Mouse (Mus musculus) heart, embryonic 11.5 days (tissue): Measurements from ENCODE around the gene Wfdc8. TPM values are rescaled to one million over a fixed set of nuclear protein-coding genes. Genes with fewer than 3 reads are reported as not detected.

ENCODE experiments used
- ATAC-seq: fragments of 200-750 bp; cut with Nextera tagmentation; replicated peaks from 2 replicates; pipeline ENCODE4 v1.8.0; 2017; ENCODE audit warnings: moderate library complexity; ENCODE audit not compliant: insufficient number of reproducible peaks, low FRiP score, low TSS enrichment
- H3K27ac ChIP-seq: fragments of 300-500 bp; sonication (generic); 2 replicates; pipeline ENCODE4 v1.5.1; 2014; ENCODE audit warnings: mild to moderate bottlenecking, low read depth, low read length
- H3K27me3 ChIP-seq: fragments of 300-500 bp; sonication (generic); 2 replicates; pipeline ENCODE4 v1.6.1; 2014; ENCODE audit warnings: mild to moderate bottlenecking, low read length, mixed read lengths; ENCODE audit not compliant: control insufficient read depth, insufficient read depth
- H3K36me3 ChIP-seq: fragments of 300-500 bp; sonication (generic); 2 replicates; pipeline ENCODE4 v1.6.1; 2014; ENCODE audit warnings: mild to moderate bottlenecking, low read length, moderate library complexity, mixed read lengths; ENCODE audit not compliant: control insufficient read depth, insufficient read depth
- H3K4me1 ChIP-seq: fragments of 300-500 bp; sonication (generic); 2 replicates; pipeline ENCODE4 v1.6.1; 2014; ENCODE audit warnings: low read length; ENCODE audit not compliant: control insufficient read depth, insufficient read depth
- H3K4me2 ChIP-seq: fragments of 300-500 bp; sonication (generic); 2 replicates; pipeline ENCODE4 v1.6.1; 2014; ENCODE audit warnings: mild to moderate bottlenecking, moderate library complexity
- H3K4me3 ChIP-seq: fragments of 300-500 bp; sonication (generic); 2 replicates; pipeline ENCODE4 v1.5.1; 2014; ENCODE audit warnings: low read depth, low read length
- H3K9ac ChIP-seq: fragments of 300-500 bp; sonication (generic); 2 replicates; pipeline ENCODE4 v1.6.1; 2014; ENCODE audit warnings: mild to moderate bottlenecking, low read depth, low read length, moderate library complexity
- H3K9me3 ChIP-seq: fragments of 300-500 bp; sonication (generic); replicated peaks from 2 replicates; pipeline ENCODE4 v1.6.1; 2016; ENCODE audit warnings: low read length; ENCODE audit not compliant: control insufficient read depth
- WGBS: fragments of 180-500 bp; shearing (Covaris S2); extraction: QIAGEN DNeasy Blood & Tissue Kit; methylation state at CpG from one replicate; pipeline ENCODE4 v1.1.7; 2014; ENCODE audit not compliant: insufficient replicate concordance; 5-methylcytosine and 5-hydroxymethylcytosine counted together
- polyA plus RNA-seq: library from polyadenylated mRNA; unstranded; fragments of >200 nt; fragmentation: Nextera tagmentation; extraction: Ambion mirVana; gene quantifications from 2 replicates; pipeline ENCODE4 v1.2.1, GENCODE M21; 2014

The Wfdc8 gene
- polyA plus RNA-seq, 1 experiment from 2014 or later: not detected

- no peak overlapping the region for H3K4me3 ChIP-seq
- H3K4me2 ChIP-seq: no peak overlapping the region
- ATAC-seq: no peak
- no peak overlapping the region for H3K9ac ChIP-seq
- WGBS: 80% methylated on average over 8 of the region's 8 CpGs
- H3K27me3 ChIP-seq: peaks cover 14% of the 10 kb centered on the region
- no peaks in the 10 kb centered on the region for H3K9me3 ChIP-seq
- H3K4me1 ChIP-seq: 0 out of 2 replicates have a peak, but pooled peaks cover 4% of the 10 kb centered on the region
- H3K36me3 ChIP-seq: no peaks in the 10 kb centered on the region
- no peak overlapping the region for H3K27ac ChIP-seq
Measured at GRCm38 (mm10) chr2:164558426-164558825, 55.0 kb downstream of the Wfdc8 start.

- no peaks in the 10 kb centered on the region for H3K36me3 ChIP-seq
- no peaks in the 10 kb centered on the region; the same call in 1 of the 2 replicates for H3K27me3 ChIP-seq
- no peaks in the 10 kb centered on the region; the same call in 1 of the 2 replicates for H3K4me1 ChIP-seq
- H3K9me3 ChIP-seq: no peaks in the 10 kb centered on the region
- H3K4me3 ChIP-seq: no peak overlapping the region
- no peak overlapping the region for H3K27ac ChIP-seq
- no peak overlapping the region for H3K4me2 ChIP-seq
- no peak overlapping the region for H3K9ac ChIP-seq
- no peak for ATAC-seq
- 81% methylated on average over 9 of the region's 9 CpGs for WGBS
Measured at GRCm38 (mm10) chr2:164551502-164551901, 61.9 kb downstream of the Wfdc8 start.

- Histone ChIP-seq H3K9ac (no peak overlapping the region), H3K4me3 (no peak overlapping the region), H3K36me3 (no peaks in the 10 kb centered on the region), H3K9me3 (no peaks in the 10 kb centered on the region), H3K4me1 (no peaks in the 10 kb centered on the region; the same call in 1 of the 2 replicates), H3K27ac (no peak overlapping the region), H3K4me2 (no peak overlapping the region), H3K27me3 (no peaks in the 10 kb centered on the region)
- WGBS: 62% methylated on average over 2 of the region's 2 CpGs
- no peak for ATAC-seq
Measured at GRCm38 (mm10) chr2:164550895-164551269, 62.5 kb downstream of the Wfdc8 start.

- Histone ChIP-seq H3K27ac (no peak overlapping the region), H3K4me2 (0 out of 2 replicates have a peak overlapping the region, but pooled peaks have one; percentile 16), H3K36me3 (no peaks in the 10 kb centered on the region), H3K9me3 (no peaks in the 10 kb centered on the region), H3K4me3 (no peak overlapping the region), H3K4me1 (no peaks in the 10 kb centered on the region; the same call in 1 of the 2 replicates), H3K9ac (0 out of 2 replicates have a peak overlapping the region, but pooled peaks have one; percentile 46), H3K27me3 (no peaks in the 10 kb centered on the region)
- 25% methylated on average over 10 of the region's 10 CpGs for WGBS
- ATAC-seq: no peak
Measured at GRCm38 (mm10) chr2:164549963-164550894, 63.2 kb downstream of the Wfdc8 start.

- 48% methylated on average over 4 of the region's 4 CpGs for WGBS
Measured at GRCm38 (mm10) chr2:164549338-164549737, 64.1 kb downstream of the Wfdc8 start.

More at GRCm38 (mm10) chr2:164549338-164549737, 64.1 kb downstream of the Wfdc8 start:
- no peaks in the 10 kb centered on the region for H3K36me3 ChIP-seq
- H3K27me3 ChIP-seq: no peaks in the 10 kb centered on the region
- no peak overlapping the region for H3K27ac ChIP-seq
- ATAC-seq: no peak
- no peak overlapping the region for H3K9ac ChIP-seq
- no peak overlapping the region for H3K4me2 ChIP-seq
- H3K4me1 ChIP-seq: no peaks in the 10 kb centered on the region; the same call in 1 of the 2 replicates
- H3K9me3 ChIP-seq: no peaks in the 10 kb centered on the region
- H3K4me3 ChIP-seq: no peak overlapping the region

Other genes starting within 250 kb of the Wfdc8 start
- gene Slpi, start 224.5 kb downstream of the Wfdc8 start, polyA plus RNA-seq: 0.39 and 0.97 TPM in 2 replicates
- 0.06 and 0.19 TPM in 2 replicates for gene Rbpjl, start 210.5 kb downstream of the Wfdc8 start, polyA plus RNA-seq
- 0.34 and 0.77 TPM in 2 replicates for gene Matn4, start 208.5 kb downstream of the Wfdc8 start, polyA plus RNA-seq
- 33.9 and 34.6 TPM in 2 replicates for gene Sdc4, start 169.7 kb downstream of the Wfdc8 start, polyA plus RNA-seq
- gene Sys1, start 156.7 kb downstream of the Wfdc8 start, polyA plus RNA-seq: 37.0 and 42.3 TPM in 2 replicates
- gene Gm20458, start 152.7 kb downstream of the Wfdc8 start, polyA plus RNA-seq: 4.8 and 8.4 TPM in 2 replicates
- not detected in 2 replicates for gene Trp53tg5, start 139.9 kb downstream of the Wfdc8 start, polyA plus RNA-seq
- 16.5 and 21.9 TPM in 2 replicates for gene Dbndd2, start 127.5 kb downstream of the Wfdc8 start, polyA plus RNA-seq
- gene Pigt, start 116.1 kb downstream of the Wfdc8 start, polyA plus RNA-seq: 63.0 and 66.0 TPM in 2 replicates
- 6.6 and 10.3 TPM in 2 replicates for gene Wfdc2, start 51.2 kb downstream of the Wfdc8 start, polyA plus RNA-seq
- not detected in 2 replicates for gene Spint3, start 40.2 kb downstream of the Wfdc8 start, polyA plus RNA-seq
- not detected in 2 replicates for gene Wfdc6a, start 28.2 kb downstream of the Wfdc8 start, polyA plus RNA-seq
- not detected in 2 replicates for gene Eppin, start 20.0 kb downstream of the Wfdc8 start, polyA plus RNA-seq
- gene Wfdc6b, start 104 bp downstream of the Wfdc8 start, polyA plus RNA-seq: not detected in 2 replicates
- gene Wfdc16, start 25.2 kb upstream of the Wfdc8 start, polyA plus RNA-seq: not detected in 2 replicates
- gene Wfdc10, start 42.4 kb upstream of the Wfdc8 start, polyA plus RNA-seq: 0.53 TPM in 1 of 2 replicates, not detected in the other
- gene Wfdc9, start 43.0 kb upstream of the Wfdc8 start, polyA plus RNA-seq: not detected in 2 replicates
- not detected in 2 replicates for gene Wfdc11, start 60.5 kb upstream of the Wfdc8 start, polyA plus RNA-seq
- gene Wfdc13, start 71.5 kb upstream of the Wfdc8 start, polyA plus RNA-seq: not detected in 2 replicates
- gene Spint4, start 84.9 kb upstream of the Wfdc8 start, polyA plus RNA-seq: not detected in 2 replicates
- not detected in 2 replicates for gene Spint5, start 101.7 kb upstream of the Wfdc8 start, polyA plus RNA-seq
- 0.19 TPM in 1 of 2 replicates, not detected in the other for gene Wfdc3, start 132.3 kb upstream of the Wfdc8 start, polyA plus RNA-seq
- 52.6 and 57.3 TPM in 2 replicates for gene Dnttip1, start 132.4 kb upstream of the Wfdc8 start, polyA plus RNA-seq
- gene Ube2c, start 156.3 kb upstream of the Wfdc8 start, polyA plus RNA-seq: 449 and 506 TPM in 2 replicates
- gene Tnnc2, start 166.3 kb upstream of the Wfdc8 start, polyA plus RNA-seq: 0.48 and 1.4 TPM in 2 replicates
- gene Snx21, start 172.2 kb upstream of the Wfdc8 start, polyA plus RNA-seq: 25.1 and 27.2 TPM in 2 replicates
- 15.1 and 16.8 TPM in 2 replicates for gene Acot8, start 191.3 kb upstream of the Wfdc8 start, polyA plus RNA-seq
- gene Zswim3, start 191.5 kb upstream of the Wfdc8 start, polyA plus RNA-seq: 7.2 and 7.4 TPM in 2 replicates
- gene Zswim1, start 209.1 kb upstream of the Wfdc8 start, polyA plus RNA-seq: 11.4 and 11.7 TPM in 2 replicates
- 0.30 TPM in 1 of 2 replicates, not detected in the other for gene Spata25, start 214.9 kb upstream of the Wfdc8 start, polyA plus RNA-seq
- gene Ctsa, start 219.2 kb upstream of the Wfdc8 start, polyA plus RNA-seq: 143 and 149 TPM in 2 replicates
- 41.9 and 43.2 TPM in 2 replicates for gene Neurl2, start 219.8 kb upstream of the Wfdc8 start, polyA plus RNA-seq
- 10.4 and 10.8 TPM in 2 replicates for gene Pltp, start 244.1 kb upstream of the Wfdc8 start, polyA plus RNA-seq